Mouse (Mus musculus) left cerebral cortex, postnatal 36 days (tissue): Measurements from ENCODE around the gene Coil. TPM values are rescaled to one million over a fixed set of nuclear protein-coding genes. Genes with fewer than 3 reads are reported as not detected.
A peak's percentile ranks its signal among the peaks of the same experiment; 100 is the strongest.

Experiments
- DNase-seq, 2 experiments: peaks; one replicate each; pipeline ENCODE4 v3.0.0; 2021 to 2022; ENCODE audit warnings: low spot score in 2 of 2, mixed read lengths in 1 of 2
- intact Hi-C: fragments of 180-260 bp; cut with DNase I; formaldehyde crosslinking; loops from one replicate; pipeline ENCODE4 v1.15.1; 2025
- total RNA-seq, 2 experiments: library from RNA; stranded (reverse); gene quantifications; 2 replicates each; pipeline ENCODE4 v1.2.3; 2021

The Coil gene
- total RNA-seq, 2 experiments from 2014 or later = 20.6 to 21.1 TPM

GRCm38 (mm10) chr11:89002068-89002467 is 32.0 kb downstream of the Coil start:
- intact Hi-C loops = loop anchor here (5.0 kb wide), 1 partner anchor 35 kb away; no protein-coding TSS in a partner anchor

DNA sequence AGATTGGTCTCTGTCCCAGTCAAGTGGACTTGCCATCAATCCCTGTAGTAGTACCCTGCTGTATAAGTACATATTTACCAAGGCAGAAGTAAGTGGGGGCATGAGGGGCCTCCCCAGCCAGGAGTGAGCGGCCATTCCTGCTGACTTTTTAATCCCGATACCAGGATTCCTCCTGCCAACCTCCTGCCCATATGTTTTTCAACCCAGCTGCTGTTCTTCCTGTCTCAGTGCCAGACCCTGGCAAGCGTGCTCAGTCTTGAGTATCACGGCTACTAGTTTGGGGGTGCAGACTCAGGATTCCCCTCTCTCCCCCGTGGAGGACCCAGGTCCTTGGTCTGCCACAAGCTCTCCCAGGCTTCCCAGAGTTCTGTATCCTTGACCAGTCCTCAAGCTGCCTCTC is 32.6 kb downstream of the Coil start:
- intact Hi-C loops = loop anchor here (5.0 kb wide), 1 partner anchor 35 kb away; no protein-coding TSS in a partner anchor
- no peak for DNase-seq

More at GRCm38 (mm10) chr11:89002068-89002467, 32.0 kb downstream of the Coil start:
- DNase-seq = no peak

- no peak for DNase-seq
- intact Hi-C loops = loop anchor here (5.0 kb wide), 1 partner anchor 34 kb away; no protein-coding TSS in a partner anchor
Measured at GRCm38 (mm10) chr11:89003078-89003477, 33.0 kb downstream of the Coil start.

- intact Hi-C loops = loop anchor here (5.0 kb wide), 1 partner anchor 34 kb away; no protein-coding TSS in a partner anchor
- DNase-seq = no peak
Measured at GRCm38 (mm10) chr11:89003726-89004125, 33.7 kb downstream of the Coil start.

GRCm38 (mm10) chr11:89005473-89005872 is 35.4 kb downstream of the Coil start:
- intact Hi-C loops = no loop called here
- DNase-seq = no peak

DNA sequence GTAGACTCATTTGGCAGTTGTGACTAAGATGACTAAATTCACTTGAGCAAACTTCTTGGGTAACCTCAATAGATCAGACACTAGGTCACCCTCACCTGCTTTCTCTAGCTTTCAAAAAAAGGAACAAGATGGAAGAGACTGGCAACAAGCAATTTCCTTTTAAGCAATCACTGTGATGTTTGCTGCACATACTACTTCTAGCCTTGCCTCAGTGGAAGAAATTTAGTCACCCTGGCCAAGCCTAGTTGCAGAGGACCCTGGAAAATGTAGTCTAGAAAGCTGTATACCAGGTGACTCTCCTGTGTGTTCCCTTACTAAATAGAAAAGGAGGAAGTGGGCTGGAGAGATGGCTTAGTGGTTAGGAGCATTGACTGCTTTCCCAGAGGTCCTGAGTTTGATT is 36.4 kb downstream of the Coil start:
- no peak for DNase-seq
- intact Hi-C loops = no loop called here

DNA sequence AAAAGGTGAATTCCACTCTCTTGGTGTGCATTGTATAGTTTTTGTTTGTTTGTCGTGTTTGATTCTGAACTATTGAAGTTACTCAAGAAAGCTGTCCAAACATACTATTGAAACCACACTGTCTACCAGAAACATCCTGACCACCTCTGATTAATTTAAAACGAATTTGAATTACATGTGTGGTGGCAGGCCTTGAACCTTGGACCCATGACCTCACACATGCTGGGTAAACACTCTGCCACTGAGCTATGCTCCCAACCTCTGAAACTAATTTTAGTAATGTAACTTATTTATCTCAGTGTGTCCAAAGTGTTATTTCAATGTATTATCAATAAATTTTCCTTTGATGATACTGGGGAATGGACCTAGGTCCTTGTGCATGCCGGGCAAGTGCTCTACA is 37.5 kb downstream of the Coil start:
- DNase-seq = no peak
- intact Hi-C loops = no loop called here

GRCm38 (mm10) chr11:89009066-89009465 is 39.0 kb downstream of the Coil start:
- no peak for DNase-seq
- intact Hi-C loops = no loop called here

DNA sequence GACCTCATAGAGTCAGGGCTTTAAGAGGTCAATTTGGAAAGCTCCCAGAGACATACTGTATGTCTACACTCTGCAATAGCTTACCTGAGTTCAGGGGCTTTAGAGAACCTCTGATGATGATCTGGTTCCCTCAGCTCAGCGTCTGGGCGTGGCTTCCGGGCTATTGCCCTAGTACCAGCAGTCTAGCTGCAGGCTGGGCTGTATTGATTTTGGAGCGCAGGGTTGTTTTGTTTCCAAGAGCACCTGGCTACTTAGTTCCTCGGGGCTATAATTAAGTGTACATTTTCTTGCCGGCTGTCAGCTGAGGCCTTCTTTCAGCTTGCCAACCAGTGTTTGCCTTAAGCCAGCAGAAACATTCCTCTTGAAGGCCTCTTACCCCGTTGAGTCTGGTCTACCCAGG is 39.4 kb downstream of the Coil start:
- intact Hi-C loops = no loop called here
- DNase-seq = no peak

- DNase-seq = no peak
- intact Hi-C loops = no loop called here
Measured at GRCm38 (mm10) chr11:89012241-89012640, 42.2 kb downstream of the Coil start.

DNA sequence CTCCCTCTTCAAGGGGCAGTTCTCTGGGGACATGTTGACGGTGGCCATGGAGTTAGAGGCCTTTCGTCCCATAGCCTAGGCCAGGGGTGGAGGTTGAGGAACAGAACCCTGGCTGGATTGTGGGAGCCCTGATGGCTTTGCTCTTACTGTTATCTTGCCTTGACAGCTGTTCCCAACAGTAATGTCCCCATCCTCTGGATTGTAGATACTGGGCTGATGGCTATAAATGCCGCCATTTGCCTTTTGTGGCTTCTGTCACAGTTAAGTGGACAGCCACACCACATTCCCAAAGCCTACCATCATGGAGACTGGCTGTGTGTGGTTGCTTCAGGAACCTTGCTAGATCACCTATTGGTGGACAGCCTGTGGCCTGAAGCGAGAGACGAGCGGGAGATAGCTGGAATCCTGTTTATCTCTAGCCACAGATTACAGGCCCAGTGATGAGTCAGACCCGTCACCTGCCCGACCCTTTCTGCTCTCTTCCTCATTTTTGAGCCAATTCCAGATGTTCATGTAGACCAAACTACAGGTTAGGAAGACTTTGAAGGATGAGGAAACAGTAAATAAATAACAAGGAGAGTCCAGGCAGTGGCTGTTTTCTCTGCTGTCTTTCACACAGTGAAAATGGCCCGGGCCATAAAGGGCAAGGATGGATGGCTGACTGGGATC is 47.6 kb downstream of the Coil start:
- DNase-seq = no peak
- intact Hi-C loops = no loop called here

- intact Hi-C loops = no loop called here
Measured at GRCm38 (mm10) chr11:89020681-89021305, 50.7 kb downstream of the Coil start.

GRCm38 (mm10) chr11:89021687-89022086 is 51.6 kb downstream of the Coil start:
- intact Hi-C loops = no loop called here
- no peak for DNase-seq

More at GRCm38 (mm10) chr11:89020681-89021305, 50.7 kb downstream of the Coil start:
- DNase-seq = no peak

GRCm38 (mm10) chr11:89022120-89022731 is 52.2 kb downstream of the Coil start:
- no peak for DNase-seq
- intact Hi-C loops = no loop called here

DNA sequence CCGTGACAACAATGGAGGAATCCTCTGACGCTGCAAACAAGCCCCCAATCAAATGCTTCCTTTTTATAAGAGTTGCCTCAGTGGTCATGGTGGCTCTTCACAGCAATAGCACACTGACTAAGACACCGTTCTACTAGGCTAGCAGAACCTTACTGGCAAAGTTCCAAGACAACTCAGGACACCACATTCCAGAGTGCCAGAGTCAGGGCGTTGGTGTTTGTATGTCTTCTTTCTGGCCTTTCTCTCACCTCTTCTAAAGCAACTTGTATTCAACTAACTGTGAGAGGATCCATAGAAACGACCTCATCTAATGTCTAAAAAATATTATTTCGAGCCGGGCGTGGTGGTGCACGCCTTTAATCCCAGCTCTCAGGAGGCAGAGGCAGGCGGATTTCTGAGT is 53.4 kb downstream of the Coil start:
- DNase-seq = no peak
- intact Hi-C loops = no loop called here

DNA sequence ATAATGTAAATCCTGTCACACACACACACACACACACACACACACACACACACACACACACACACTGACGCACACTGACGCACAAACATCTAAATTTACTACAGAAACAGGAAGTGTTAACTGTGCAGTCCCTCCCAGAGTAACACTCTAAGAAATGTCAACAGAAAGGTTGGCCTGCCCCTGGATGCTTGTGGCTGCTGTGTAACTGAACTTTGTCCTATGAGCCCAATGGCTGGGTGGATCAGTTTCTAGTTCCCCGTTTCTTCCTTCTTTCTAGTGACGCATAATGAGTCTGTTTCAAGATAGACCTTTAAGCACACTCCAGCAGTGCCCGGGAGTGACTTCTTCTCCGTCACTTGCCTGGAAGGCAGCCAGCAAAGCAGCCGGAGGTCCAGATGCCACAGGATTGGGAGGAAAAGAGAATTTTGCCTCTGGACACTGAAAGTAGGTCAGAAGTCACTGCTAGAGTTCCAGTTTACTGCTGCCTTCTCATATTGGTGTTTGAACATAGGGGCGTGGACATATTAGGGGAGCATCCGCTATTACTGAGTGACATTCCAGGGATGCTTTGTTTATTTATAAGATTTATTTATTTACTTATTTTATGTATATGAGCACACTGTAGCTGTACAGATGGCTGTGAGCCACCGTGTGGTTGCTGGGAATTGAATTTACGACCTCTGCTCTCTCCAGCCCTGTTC is 54.3 kb downstream of the Coil start:
- peak in 1 of 2 experiments; percentile 22 for DNase-seq

GRCm38 (mm10) chr11:89025603-89026002 is 55.6 kb downstream of the Coil start:
- no peak for DNase-seq
- intact Hi-C loops = no loop called here

More for the DNA sequence above, 54.3 kb downstream of the Coil start:
- intact Hi-C loops = no loop called here

DNA sequence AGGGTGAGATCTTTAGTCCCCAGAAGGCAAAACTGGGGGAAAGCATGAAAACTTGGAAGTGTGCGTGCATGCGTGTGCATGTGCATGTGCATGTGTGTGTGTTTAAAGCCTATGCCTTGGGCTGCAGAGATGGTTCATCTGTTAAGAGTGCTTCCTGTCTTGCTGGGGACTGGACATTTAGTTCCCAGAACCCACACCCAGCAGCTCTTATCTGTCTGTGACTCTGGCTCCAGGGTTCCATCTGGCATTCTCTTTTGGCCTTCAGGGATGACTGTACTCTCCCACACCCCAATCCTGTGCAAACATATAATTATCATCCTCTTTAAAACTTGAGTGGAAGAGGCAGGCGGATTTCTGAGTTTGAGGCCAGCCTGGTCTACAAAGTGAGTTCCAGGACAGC is 56.1 kb downstream of the Coil start:
- intact Hi-C loops = no loop called here
- DNase-seq = no peak

GRCm38 (mm10) chr11:89027955-89028361 is 57.9 kb downstream of the Coil start:
- no peak for DNase-seq
- intact Hi-C loops = no loop called here

DNA sequence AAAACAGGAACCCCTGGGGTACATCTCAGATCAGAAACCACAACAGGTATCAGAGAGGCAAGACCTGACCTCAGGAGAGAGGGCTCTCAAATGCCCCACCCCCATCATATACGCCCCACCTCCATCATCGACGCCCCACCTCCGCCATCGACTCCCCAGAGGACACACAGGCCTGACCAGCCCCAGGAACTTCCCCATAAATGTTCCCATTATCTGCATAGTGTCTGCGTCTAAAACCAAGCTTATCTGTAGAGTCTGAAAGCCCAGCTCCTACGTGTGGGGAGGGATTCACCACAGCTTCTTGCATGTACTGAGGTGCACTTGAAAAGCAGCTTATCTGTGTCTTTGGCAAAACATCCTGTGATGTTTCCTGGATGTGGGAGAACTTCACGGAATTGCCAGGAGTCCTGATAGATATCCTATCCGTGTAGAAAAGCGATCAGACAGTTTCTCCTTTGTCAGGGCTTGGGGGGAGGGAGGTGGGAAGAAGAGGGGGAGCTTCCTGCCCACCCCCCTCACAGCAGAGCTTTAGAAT is 58.9 kb downstream of the Coil start:
- DNase-seq = no peak
- intact Hi-C loops = no loop called here
